In the genomic region with DNA sequence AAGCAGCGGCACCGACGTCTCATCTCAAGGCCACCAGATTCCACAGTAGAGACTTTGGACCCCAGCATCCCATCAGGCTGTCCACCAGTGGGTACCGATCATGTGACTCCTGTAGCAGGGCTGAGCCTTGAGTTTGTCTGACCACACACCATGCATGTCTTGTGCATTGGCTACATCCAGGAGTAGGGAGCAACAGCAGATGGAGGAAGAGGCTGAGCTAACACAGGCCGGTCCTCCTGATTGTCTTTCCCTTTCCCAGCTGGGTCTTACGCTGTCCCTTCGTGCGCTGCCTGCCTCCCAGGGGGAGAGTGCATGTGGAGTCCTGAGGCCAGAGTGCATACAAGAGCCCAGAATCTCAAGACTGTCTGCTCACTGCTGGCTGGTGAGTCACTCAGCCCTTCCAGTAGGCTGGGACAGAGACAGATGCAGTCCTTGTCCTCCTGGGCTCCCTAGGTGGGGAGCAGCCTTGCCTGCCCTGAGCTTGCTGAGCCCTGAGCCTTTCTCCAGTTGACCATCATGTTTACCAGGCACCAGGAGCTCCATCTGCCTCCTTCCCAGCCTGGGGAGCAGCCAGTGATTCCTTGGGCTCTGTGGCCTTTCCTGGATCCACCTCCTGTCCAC, we compare ENCODE assay signal across 11 mouse cellular contexts.
DNase-seq lines count a peak whose midpoint lies in the region; ATAC-seq lines count a peak whose summit lies in the region.
"Had no signal": no experiment of that assay in that cellular context is flagged by ENCODE, and none has a peak within 500 bp of the region (broad histone marks: within the 10 kb centered on the region; RNA-seq: fewer than 3 reads in every experiment).

No protein-coding gene starts in this region.

- peaks cover 58% of the 10 kb centered on the region for H3K4me1 ChIP-seq in heart, embryonic 15.5 days (replicated peaks)

- peak overlapping the region; percentile 79 for H3K27ac ChIP-seq in heart, embryonic 15.5 days
- H3K27ac ChIP-seq: embryonic facial prominence, embryonic 13.5 days had no signal

- no peaks in the 10 kb centered on the region for H3K9me3 ChIP-seq in heart, embryonic 15.5 days (replicated peaks)
- H3K9me3 ChIP-seq: embryonic facial prominence, embryonic 13.5 days had no signal

- ATAC-seq in heart, embryonic 15.5 days (replicated peaks; ENCODE audit: insufficient number of reproducible peaks, insufficient read depth, low FRiP score, low read depth): no peak

- WGBS in heart, embryonic 15.5 days: 77% methylated on average over 8 of the region's 8 CpGs

- no peaks in the 10 kb centered on the region for H3K36me3 ChIP-seq in heart, embryonic 15.5 days
- H3K36me3 ChIP-seq: embryonic facial prominence, embryonic 13.5 days had no signal

- peak; percentile 71 for DNase-seq in cerebellum, adult 9-10 months
- no peak for DNase-seq in cerebellum, adult 11 months
- no peak for DNase-seq in heart, postnatal 36 days
- peak; percentile 49 for DNase-seq in 3T3-L1 (ENCODE audit: low read depth, low spot score)
- peak; percentile 41 to 45 for DNase-seq in adrenal gland, postnatal 36 days
- no peak for DNase-seq in ovary, adult 18-20 months (ENCODE audit: low spot score)
- DNase-seq in thymus, postnatal 14 days: no peak
- DNase-seq: left cerebral cortex, postnatal 4 days; lung, adult 18-20 months had no signal

- intact Hi-C loops in heart, postnatal 36 days (cut with DNase I): no loop called here

- no peak overlapping the region for H3K9ac ChIP-seq in heart, embryonic 15.5 days
- H3K9ac ChIP-seq: embryonic facial prominence, embryonic 13.5 days had no signal

- no peak overlapping the region for H3K4me2 ChIP-seq in heart, embryonic 15.5 days
- H3K4me2 ChIP-seq: embryonic facial prominence, embryonic 13.5 days had no signal

- H3K4me3 ChIP-seq in heart, embryonic 15.5 days: no peak overlapping the region
- H3K4me3 ChIP-seq: embryonic facial prominence, embryonic 13.5 days had no signal

- no peaks in the 10 kb centered on the region for H3K27me3 ChIP-seq in heart, embryonic 15.5 days
- H3K27me3 ChIP-seq: embryonic facial prominence, embryonic 13.5 days had no signal

Comparison
In these comparisons a context has a peak if more than half of its experiments do, and no peak if none do; other contexts are left out.
1. DNase-seq: peak in cerebellum, adult 9-10 months (single experiment), 3T3-L1 (single experiment) and adrenal gland, postnatal 36 days (2 of 2); none in cerebellum, adult 11 months (single experiment), heart, postnatal 36 days (0 of 2), ovary, adult 18-20 months (single experiment) and thymus, postnatal 14 days (single experiment).